Mouse (Mus musculus) liver, adult 2 months (tissue): ENCODE measurements at regions not wholly inside any gene's neighbourhood (a gene's known extent, or its start where the extent isn't known, plus 50 kb on each side); places are given as distances from the start of the nearest gene placed in this dataset.

ENCODE experiments used
- DNase-seq: peaks from one replicate; pipeline ENCODE4 v3.0.0-alpha.2; 2011; ENCODE audit warnings: low read depth, low spot score; ENCODE audit errors: extremely low read depth
- H3K27ac ChIP-seq: fragments of 200-500 bp; replicated peaks from 2 replicates; pipeline ENCODE4 v1.5.1; 2012; ENCODE audit warnings: low read depth, mild to moderate bottlenecking, control low read depth, inconsistent platforms, low read length; ENCODE audit not compliant: insufficient read depth
- H3K27me3 ChIP-seq: fragments of 200-500 bp; 2 replicates; pipeline ENCODE4 v1.6.1; 2012; ENCODE audit warnings: mild to moderate bottlenecking, moderate library complexity, low read length, inconsistent platforms; ENCODE audit not compliant: control insufficient read depth, insufficient read depth
- H3K36me3 ChIP-seq: fragments of 200-500 bp; 2 replicates; pipeline ENCODE4 v1.6.1; 2012; ENCODE audit warnings: low read length, inconsistent platforms; ENCODE audit not compliant: control insufficient read depth, insufficient read depth
- H3K4me1 ChIP-seq: fragments of 200-500 bp; 2 replicates; pipeline ENCODE4 v1.6.1; 2011; ENCODE audit warnings: low read length; ENCODE audit not compliant: control insufficient read depth, insufficient read depth
- H3K4me3 ChIP-seq: fragments of 200-500 bp; 2 replicates; pipeline ENCODE4 v1.5.1; 2011; ENCODE audit warnings: low read depth, mild to moderate bottlenecking, control low read depth, low read length, moderate library complexity; ENCODE audit not compliant: insufficient read depth
- H3K79me2 ChIP-seq: fragments of 200-500 bp; 2 replicates; pipeline ENCODE4 v1.6.1; 2012; ENCODE audit warnings: inconsistent platforms, mild to moderate bottlenecking, low read length, moderate library complexity; ENCODE audit not compliant: control insufficient read depth, insufficient read depth
- H3K9ac ChIP-seq: fragments of 200-500 bp; 2 replicates; pipeline ENCODE4 v1.6.1; 2012; ENCODE audit warnings: low read depth, mild to moderate bottlenecking, control low read depth, inconsistent platforms, low read length
- CTCF ChIP-seq: fragments of 200-500 bp; IDR thresholded peaks from 2 replicates; pipeline ENCODE4 v1.5.1; 2011; ENCODE audit warnings: low read depth, low read length, control low read depth
- POLR2A ChIP-seq: fragments of 200-500 bp; IDR thresholded peaks from 2 replicates; pipeline ENCODE4 v1.6.1; 2011; ENCODE audit warnings: low read length, control low read depth; ENCODE audit not compliant: insufficient read depth; ENCODE audit errors: extremely low read depth
- WGBS: fragments of 180-500 bp; shearing (Covaris S2); methylation state at CpG from one replicate; pipeline ENCODE4 v1.1.7; 2018; 5-methylcytosine and 5-hydroxymethylcytosine counted together

GRCm38 (mm10) chr13:107862793-107863654 is 181.2 kb upstream of the Smim15 start:
- peaks cover 21% of the 10 kb centered on the region for H3K79me2 ChIP-seq
- no peaks in the 10 kb centered on the region for H3K27me3 ChIP-seq
- no peak overlapping the region for H3K4me3 ChIP-seq
- H3K9ac ChIP-seq, result no peak overlapping the region
- 13% methylated on average over 11 of the region's 11 CpGs for WGBS
- DNase-seq, result peak; percentile 96
- peaks cover 10% of the 10 kb centered on the region for H3K4me1 ChIP-seq
- TF ChIP-seq POLR2A, result no peak
- no peak for TF ChIP-seq CTCF
- no peak overlapping the region for H3K27ac ChIP-seq
- no peaks in the 10 kb centered on the region for H3K36me3 ChIP-seq

GRCm38 (mm10) chr13:107861384-107862134 is 182.7 kb upstream of the Smim15 start:
- no peak for TF ChIP-seq CTCF
- TF ChIP-seq POLR2A, result no peak

GRCm38 (mm10) chr13:107857043-107857755 is 187.0 kb upstream of the Smim15 start:
- no peaks in the 10 kb centered on the region for H3K27me3 ChIP-seq
- no peaks in the 10 kb centered on the region for H3K36me3 ChIP-seq
- no peak overlapping the region; the same call in 1 of the 2 replicates for H3K27ac ChIP-seq
- H3K79me2 ChIP-seq, result peaks cover 27% of the 10 kb centered on the region
- H3K9ac ChIP-seq, result no peak overlapping the region
- 46% methylated on average over 13 of the region's 13 CpGs for WGBS
- no peak overlapping the region for H3K4me3 ChIP-seq
- DNase-seq, result peak; percentile 89
- H3K4me1 ChIP-seq, result peaks cover 13% of the 10 kb centered on the region
- TF ChIP-seq POLR2A (no peak), CTCF (no peak)

More at GRCm38 (mm10) chr13:107861384-107862134, 182.7 kb upstream of the Smim15 start:
- Histone ChIP-seq H3K4me3 (no peak overlapping the region), H3K27me3 (no peaks in the 10 kb centered on the region), H3K36me3 (no peaks in the 10 kb centered on the region), H3K27ac (no peak overlapping the region), H3K4me1 (peaks cover 16% of the 10 kb centered on the region), H3K9ac (no peak overlapping the region), H3K79me2 (peaks cover 14% of the 10 kb centered on the region)
- 90% methylated on average over 17 of the region's 17 CpGs for WGBS
- no peak for DNase-seq

- peaks cover 11% of the 10 kb centered on the region for H3K4me1 ChIP-seq
- H3K4me3 ChIP-seq, result no peak overlapping the region
- TF ChIP-seq CTCF (no peak), POLR2A (no peak)
- H3K79me2 ChIP-seq, result peaks cover 23% of the 10 kb centered on the region
- H3K27me3 ChIP-seq, result no peaks in the 10 kb centered on the region
- no peaks in the 10 kb centered on the region for H3K36me3 ChIP-seq
- DNase-seq, result no peak
- no peak overlapping the region for H3K27ac ChIP-seq
- 89% methylated on average over 8 of the region's 8 CpGs for WGBS
- no peak overlapping the region for H3K9ac ChIP-seq
These were observed 193.2 kb upstream of the Smim15 start for GRCm38 (mm10) chr13:107850907-107851560.

GRCm38 (mm10) chr13:107848871-107849270 is 195.4 kb upstream of the Smim15 start:
- TF ChIP-seq POLR2A, result no peak
- TF ChIP-seq CTCF, result no peak
- DNase-seq, result no peak
- no peak overlapping the region for H3K4me3 ChIP-seq
- 89% methylated on average over 7 of the region's 7 CpGs for WGBS
- no peaks in the 10 kb centered on the region for H3K27me3 ChIP-seq
- no peaks in the 10 kb centered on the region for H3K36me3 ChIP-seq
- no peak overlapping the region for H3K9ac ChIP-seq
- peaks cover 11% of the 10 kb centered on the region for H3K4me1 ChIP-seq
- H3K27ac ChIP-seq, result no peak overlapping the region
- peaks cover 25% of the 10 kb centered on the region for H3K79me2 ChIP-seq
